Mouse (Mus musculus) left cerebral cortex, adult 9 months (tissue): ENCODE data around the gene Per1.
"Not testable (repeated sequence)": the region's sequence is repeated elsewhere in the genome, so short reads cannot be mapped to it uniquely, and the experiment has no call there.

Experiments used
- DNase-seq, 2 experiments: peaks; one replicate each; pipeline ENCODE4 v3.0.0; 2022; ENCODE audit warnings: low spot score in 2 of 2

Gene Per1

DNA sequence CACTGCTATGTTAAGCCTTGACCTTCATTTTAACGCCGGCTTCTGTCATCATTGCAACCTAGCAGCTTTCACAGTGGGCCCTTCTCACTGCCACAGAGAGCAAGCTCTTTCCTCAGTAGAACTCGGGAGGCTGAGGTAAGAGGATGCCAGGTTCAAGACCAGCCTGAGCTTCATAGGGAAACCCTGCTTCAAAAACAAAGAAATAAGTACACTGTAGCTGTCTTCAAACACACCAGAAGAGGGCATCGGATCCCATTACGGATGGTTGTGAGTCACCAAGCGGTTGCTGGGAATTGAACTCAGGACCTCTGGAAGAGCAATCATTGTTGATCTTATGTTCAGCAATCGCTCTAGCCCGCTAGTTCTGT is 14.2 kb upstream of the Per1 start:
- DNase-seq, result no peak

DNA sequence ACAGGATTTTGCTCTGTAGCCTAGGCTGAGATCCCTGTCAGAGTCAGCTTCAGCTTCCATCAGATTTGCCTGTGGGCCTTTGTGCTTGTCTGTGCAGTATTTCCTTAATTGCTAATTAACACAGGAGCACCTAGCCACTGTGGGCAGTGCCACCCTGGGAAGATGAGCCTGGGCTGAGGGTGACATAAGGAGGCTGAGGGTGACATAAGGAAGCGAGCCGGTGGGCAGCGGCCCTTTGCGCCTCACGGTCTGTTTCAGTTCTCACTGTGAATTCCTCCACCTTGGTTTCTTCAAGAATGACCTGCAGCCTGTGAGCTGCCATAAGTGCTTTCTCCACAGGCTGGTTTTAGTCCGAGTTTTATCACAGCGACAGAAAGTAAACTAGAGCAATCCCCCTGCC is 13.4 kb upstream of the Per1 start:
- DNase-seq, result no peak

DNA sequence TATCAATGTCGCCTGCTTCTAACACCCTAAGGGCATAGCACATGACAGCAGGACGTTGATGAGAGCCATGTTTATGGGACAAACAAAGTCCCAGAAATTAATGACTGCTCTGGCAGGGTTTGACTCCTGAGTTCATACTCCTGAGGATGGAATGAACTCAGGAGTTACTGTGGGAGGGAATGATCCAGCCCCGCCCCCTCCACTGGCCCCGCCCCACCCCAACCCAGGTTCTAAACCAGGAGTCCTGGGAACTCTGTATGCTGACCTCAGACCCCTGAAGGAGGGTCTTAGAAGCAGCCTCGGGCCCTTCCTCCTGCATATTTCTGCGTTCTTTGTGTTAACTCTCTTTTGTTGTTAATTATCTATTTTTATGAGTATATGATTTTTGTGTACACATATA is 9.4 kb upstream of the Per1 start:
- DNase-seq, result no peak

DNA sequence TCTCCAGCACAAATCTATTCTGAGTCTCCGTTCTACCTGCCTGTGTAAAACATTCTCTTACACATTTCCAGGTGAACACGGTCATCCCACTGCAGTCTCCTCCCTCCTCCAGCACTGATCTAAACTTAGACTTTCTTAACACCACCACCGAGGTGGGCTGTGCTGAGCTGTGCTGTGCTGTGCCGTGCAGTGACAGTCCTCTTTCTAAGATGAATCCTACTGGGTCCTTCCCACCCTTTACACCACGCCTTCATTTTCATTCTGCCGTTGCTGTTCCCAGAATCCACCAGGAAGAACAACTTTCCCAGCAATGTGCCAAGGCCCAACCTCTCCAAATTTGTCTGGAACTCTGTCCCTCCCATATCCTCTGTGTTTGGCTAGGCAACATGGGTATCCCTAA is 8.6 kb upstream of the Per1 start:
- DNase-seq, result no peak

DNA sequence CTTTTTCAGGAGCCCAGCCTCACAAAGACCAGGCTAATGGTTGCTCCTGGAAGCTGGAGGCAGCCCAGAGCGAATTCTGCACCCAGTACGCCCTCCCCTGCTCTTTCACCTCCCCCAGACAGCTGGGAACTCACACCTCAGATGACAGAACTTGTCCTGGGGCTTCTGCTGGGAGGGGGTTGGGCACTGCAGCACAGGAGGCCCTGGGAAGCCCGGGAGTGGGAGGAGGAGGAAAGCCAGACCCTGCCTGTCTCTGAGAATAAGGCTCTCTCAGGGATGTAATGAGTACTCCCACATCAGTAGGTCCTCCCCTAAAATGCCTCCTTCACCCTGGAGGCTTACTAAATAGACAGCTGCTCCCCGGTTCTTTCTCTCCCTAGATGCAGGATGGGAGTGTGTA is 7.9 kb upstream of the Per1 start:
- DNase-seq, result no peak

DNA sequence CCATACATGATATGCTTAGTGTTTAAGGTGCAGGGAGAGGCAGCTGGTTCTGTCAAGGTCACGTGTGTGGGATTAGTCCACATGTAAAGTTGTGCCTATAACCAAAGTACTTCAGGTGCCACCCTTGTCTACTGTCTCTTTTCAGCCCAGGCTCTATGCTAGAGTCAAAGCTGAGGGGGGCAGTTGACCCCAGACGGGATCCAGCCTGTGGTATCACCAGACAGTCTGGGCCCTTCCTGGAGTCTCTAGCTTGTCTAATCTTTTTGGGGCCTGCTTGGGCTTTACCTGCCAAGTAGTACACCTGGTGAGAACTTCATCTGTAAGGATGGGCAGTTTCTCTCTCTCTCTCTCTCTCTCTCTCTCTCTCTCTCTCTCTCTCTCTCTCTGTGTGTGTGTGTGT is 7.4 kb upstream of the Per1 start:
- DNase-seq, result no peak

DNA sequence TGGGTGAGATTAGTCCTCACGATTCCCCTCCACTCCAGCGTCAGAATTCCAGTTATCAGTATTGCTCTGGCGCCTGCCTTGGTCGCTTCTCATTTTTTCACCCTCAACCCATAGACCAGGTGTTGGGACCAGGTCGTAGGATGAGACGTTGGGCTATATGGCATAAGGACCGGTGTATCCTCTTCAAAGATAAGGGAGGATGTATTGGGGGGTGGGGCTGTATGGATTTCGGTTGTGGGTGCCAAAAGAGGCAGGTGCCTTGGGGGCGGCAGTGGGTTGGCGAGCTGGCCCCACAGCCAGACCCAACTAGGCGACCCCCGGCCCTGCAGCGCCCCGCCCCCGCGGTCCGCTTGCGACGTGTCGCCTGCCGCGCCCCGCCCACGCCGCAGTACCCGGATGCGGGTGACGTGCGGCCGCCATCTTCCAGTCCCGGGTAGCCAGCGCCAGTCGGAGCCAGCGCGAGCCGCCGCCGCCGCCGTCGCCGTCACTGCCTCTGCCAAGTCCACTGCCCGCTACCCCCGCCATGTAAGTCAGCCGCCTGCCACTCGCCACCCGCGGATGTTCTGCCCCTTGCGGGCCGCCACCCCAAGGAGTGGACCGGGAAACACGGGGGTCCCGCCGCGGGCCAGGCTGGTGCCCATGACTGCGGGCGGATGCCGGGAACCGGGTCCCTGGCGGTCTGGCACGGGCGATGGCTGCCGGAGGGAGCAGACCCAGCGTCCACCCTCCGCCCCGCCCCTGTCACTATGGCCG is 6.7 kb upstream of the Per1 start, which contains the start of gene Vamp2:
Gene Vamp2 (plus strand): TSS at position 388 of the 753 bp plus-strand sequence.
- DNase-seq, result peak in 1 of 2 experiments; percentile 93

DNA sequence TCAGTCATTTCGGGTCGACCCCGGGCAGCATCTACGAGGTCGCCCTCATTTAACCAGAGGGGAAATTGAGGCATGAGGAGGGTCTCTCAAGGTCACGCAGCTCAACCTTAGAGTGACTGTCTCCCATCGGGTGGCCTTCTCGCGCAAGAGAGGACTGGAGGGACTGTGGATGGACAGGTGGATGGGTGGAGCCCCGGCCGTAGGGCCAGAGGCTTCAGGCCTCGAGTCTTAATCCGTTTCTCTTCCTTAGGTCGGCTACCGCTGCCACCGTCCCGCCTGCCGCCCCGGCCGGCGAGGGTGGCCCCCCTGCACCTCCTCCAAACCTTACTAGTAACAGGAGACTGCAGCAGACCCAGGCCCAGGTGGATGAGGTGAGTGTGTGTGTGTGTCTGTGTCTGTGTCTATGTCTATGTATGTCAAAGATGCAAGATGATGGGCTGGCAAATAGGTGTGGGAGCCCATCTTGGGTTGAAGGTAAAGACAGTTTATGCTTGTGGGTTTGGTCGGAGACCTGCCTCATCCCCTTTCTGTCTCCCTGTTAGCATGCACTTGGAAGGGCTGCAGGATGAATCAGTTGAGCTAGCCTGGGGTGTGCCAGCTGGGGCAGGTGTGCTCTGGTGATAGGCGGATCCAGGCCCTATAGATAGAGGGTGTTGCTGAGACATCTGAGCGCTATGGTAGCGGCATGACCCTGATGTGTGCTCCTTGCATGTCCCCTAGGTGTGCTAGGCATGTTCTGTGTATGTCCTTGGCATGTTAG is 6.0 kb upstream of the Per1 start:
- no peak for DNase-seq

DNA sequence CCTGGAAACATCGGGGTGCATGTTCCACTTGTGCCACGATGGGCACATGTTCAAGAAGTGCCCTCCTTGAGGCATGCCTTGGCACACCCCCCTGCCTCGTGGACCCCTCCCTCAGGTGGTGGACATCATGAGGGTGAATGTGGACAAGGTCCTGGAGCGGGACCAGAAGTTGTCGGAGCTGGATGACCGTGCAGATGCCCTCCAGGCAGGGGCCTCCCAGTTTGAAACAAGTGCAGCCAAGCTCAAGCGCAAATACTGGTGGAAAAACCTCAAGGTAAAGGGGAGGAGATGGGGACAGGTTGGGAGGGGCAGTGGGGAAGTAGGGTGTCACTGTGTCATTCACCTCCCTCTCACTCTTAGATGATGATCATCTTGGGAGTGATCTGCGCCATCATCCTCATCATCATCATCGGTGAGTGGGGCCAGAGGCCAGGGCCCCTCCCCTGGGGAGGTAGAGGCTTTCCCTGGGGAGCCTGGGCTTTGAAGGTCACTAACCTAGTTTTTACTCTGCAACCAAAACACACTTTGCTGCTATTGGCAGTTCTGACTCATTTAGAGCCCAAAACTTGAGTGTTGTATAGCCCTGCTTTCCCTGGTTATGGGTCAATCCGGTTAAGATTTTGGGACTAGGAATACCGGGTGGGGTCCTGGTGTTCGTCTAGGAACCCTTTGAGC is 5.3 kb upstream of the Per1 start:
- DNase-seq, result no peak

DNA sequence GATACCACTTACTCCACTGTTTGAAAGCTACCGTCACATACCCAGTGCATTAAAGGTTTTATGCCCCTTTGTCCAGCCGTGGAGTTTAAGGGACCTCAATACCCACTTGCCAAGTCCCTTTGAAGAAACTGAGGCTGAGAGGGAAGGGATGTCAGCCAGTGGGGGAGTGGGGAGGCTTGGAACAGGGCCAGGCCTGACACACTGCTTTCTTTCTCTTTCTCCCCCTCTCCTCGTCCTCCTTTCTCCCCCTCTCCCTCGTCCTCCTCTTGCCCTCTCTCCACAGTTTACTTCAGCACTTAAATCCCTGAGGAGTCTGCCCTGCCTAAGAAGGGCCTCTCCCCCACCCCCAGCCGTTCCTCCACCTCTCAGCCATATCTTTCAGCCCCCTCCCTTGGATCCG is 4.7 kb upstream of the Per1 start:
- no peak for DNase-seq

DNA sequence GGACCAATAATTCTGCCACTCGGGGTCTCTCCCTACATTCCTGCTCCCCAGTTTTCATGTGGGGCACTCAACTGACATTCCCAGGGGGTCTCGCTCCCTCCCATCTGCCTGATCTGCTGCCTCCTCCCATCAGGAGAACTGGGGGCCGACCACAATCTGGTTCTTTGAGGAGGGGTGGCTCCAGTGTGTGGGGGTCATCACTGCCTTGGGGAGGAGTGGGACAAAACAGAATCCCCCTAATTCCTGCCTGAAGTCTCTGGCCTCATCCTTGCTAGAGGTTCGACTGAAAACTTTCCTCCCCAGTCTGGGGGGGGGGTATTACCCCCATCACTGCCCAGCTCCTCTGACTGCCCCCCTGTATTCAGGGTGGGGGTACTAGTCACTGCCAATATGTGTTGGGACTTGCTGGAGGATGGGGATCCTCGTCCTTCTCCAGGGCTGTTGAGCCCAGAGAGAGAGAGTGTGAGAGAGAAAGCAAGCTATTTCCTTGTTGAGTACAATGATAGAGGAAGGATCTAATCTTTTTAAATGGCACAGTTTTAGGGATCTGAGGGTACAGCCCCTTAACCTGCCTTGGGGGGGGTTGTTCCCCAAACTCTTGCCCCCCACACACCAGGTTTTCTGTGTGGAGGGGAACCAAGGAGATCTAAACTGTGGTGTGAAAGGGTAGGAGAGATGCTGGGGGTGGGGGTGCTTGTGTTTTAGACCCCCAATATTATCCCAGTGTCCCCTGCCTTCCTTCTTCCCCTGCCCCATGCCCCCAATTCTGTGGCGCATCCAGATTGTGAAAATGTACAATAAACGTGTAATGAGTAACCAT is 3.2 kb upstream of the Per1 start:
- no peak for DNase-seq

DNA sequence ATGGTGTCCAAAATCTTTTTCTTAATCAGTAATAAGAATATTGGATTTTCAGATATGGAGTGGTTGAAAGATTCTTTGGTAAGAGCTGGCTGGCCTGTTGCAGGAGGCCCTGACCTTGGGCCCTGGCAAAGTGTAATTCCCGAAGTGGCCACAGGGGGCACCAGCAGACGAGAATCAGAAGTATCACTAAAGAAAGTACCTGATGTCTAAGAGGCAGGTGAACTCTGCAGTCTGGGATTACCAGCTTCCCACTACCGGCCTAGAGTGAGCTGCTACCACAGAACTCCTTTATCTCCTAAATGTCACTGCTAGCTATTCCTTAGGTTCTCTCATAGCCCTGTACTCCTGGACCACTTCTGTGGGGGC is 2.6 kb upstream of the Per1 start:
- DNase-seq, result peak in 1 of 2 experiments; percentile 88

DNA sequence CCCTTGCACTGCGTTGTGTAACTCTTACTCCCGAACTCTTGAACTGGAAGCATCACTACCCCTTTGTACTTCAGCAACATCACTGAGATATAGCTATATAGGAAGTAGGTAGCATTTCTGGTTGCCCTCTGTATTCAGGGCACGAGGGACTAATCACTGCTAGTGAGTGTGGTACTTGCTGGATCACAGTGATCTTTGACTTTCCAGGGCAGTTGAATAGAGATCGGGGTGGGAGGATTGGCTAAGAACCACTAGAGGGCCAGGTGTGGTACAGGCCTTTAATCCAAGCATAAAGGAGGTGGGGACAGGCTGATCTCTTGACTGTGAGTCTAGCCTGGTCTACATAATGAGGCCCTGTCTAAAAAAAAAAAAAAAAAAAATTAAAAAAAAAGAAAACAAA is 2.1 kb upstream of the Per1 start:
- DNase-seq, result no peak

DNA sequence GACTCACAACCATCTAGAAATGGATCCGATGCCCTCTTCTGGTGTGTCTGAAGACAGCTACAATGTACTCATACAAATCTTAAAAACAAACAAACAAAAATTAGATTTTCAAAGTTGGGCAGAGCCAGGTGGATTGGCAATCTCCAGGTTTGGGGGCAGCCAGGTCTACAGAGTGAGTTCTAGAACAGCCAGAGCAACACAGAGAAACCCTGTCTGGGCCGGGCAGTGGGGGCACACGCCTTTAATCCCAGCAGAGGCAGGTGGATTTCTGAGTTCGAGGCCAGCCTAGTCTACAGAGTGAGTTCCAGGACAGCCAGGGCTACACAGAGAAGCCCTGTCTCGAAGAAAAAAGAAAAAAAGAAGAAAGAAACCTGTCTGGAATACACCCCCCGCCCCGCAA is 1.2 kb upstream of the Per1 start:
- DNase-seq, result not testable (repeated sequence)

DNA sequence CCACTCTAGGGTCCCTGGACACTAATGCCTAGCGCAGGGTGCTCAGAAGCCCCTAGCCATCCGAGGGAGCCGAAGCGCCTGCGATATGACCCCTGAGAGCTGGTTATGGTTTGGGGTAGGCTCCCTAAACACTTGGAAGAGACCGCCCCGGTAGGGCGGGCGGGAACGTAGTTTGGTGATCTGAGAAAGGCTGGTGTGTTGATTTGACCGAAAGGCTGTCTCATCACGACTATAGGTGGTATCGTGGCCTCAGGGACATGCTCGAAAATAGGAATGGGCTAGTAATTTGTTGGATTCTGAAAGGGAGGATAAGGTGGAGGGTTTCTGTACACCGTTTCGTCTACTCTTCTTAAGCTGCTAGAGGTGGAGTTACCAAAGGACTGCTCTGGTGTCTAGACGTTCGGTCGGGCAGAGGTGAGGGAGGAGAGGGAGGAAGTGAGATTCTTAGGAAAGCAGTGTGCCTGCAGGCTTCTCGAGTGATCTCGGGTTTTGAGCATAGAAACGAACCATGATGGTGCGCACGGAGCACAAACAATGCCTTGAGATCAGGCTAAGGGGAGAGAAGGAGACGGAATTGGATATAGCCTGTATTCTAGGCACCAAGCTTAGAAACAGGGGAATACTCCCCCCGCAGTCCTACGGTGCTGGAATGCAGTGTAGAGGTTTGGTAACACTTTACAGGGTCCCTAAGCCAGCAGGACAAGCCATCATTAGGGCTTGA is 654 bp downstream of the Per1 start:
- no peak for DNase-seq

DNA sequence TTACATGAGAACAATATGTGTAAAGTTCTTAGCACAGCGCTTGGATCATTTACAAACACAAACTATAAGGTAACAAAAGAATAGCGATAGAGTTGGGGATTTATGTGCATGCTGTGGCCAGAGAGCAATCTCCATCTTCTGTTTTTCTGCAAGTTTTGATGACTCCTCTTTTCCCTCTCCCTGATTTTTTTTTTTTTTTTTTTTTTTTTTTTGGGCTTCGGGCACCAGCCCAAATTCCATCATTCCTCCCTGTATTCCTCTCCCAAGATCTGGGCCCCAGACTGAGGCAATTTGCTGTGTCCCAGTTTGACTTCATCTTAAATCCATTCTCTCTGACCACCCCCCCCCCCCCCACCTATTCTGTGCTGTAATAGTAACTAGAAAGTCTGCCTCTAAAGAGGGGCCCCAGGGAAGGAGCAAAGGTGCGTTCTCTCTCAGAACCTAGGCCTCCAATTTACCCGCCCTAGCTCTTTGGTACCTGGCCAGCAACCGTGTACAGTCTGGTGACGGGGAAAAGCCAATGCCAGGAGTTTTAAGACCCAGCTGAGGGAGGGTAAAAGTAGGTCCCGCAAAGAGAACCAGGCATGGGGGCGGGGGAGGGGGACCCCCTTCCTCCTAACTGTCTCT is 1.5 kb downstream of the Per1 start:
- no peak for DNase-seq

DNA sequence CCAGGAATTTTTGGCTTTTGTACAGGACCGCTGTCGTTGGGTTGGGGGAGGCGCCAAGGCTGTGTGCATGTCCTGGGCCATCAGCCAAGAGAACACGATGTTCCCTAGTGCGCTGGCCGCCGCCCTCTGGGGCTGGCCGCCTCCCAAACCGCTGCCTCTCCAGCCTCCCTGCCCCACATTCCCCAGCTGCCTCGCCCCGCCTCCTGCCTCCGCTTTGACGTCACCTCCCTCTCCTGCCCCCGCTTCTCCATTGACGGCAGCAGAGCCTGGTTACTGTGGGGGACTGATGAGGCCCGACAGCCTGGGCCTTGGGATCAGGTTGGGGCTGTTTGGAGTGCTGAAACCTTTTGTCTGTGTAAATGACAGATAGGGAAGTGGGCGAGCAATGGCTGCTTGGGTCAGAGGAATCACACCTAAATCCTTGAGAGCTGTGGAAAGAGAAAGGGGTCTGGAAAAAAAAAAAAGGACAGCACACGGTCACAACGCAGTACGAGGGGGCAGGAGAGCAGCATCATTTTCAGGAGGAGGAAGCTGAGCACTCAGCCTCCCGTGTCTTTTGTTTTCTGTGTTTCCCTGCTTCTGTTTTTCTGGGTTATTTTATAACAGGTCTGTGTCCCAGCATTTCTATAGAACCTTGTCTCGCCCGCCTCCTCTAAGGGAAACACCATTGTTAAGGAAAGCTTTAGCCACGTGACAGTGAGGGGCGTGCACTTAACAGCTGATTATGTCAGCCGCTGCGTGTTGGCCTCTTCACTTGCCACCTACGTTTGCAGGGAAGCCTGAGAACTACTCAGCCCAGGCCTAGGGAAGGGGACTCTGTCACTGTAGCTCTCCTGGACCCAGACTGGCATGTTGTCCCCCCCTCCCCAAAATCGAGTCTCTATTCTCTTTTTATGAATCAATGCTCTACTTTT is 2.2 kb downstream of the Per1 start:
- peak; percentile 93 to 98 for DNase-seq

DNA sequence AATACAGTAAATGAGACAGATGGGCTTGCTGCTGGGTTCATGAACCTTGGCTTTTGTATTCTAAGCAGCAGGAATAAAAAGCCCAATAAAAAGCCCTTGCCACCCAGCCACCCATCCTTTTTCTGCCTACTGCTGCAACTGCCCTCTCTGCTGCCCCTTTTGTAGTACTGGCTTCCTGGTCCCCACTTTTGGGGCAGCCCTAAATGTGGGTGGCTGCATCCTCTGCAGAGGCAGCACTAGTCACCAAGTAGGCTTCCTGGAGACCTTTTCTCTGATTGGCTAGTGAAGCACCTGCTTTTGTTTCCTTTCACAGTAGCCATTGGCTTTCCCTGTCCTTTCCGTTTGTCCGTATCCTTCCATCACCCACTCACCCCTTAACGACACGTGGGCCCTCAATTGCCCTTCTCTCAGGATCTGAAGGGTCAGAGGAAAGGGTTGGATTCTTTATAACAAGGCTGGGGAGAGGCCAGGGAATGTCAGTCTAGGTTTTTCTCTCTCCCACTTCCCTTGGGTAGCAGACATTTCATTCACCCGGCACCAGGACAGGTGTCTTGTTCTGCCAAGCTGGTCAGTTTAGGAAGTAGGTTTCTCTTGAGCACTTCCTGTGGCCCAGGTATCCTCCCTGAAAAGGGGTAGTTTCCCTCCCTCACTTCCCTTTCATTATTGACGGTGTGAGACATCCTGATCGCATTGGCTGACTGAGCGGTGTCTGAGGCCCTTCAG is 3.2 kb downstream of the Per1 start:
- DNase-seq, result peak in 1 of 2 experiments; percentile 50

DNA sequence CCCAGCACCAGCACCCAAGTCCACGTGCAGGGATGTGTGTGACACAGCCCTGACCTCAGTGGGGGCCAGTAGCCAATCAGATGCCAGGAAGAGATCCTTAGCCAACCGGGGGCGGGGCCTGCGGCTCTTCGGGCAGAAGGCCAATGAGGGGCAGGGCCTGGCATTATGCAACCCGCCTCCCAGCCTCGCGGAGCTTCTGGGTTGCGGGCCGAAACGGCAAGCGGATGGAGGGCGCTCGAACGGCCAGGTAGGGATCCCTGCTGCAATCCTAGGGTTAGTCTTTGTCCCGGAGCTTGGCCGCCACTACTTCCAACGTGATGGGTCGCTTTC is 3.7 kb downstream of the Per1 start:
- DNase-seq, result peak; percentile 92 to 98
